Mouse (Mus musculus) ES-E14 (cell line): ENCODE data around the gene Ces1h. TPM values are rescaled to one million over a fixed set of nuclear protein-coding genes. Genes with fewer than 3 reads are reported as not detected.

Source experiments
- DNase-seq: peaks from one replicate; pipeline ENCODE4 v3.0.0-alpha.2; 2013; ENCODE audit warnings: low read depth, low spot score
- H3K27ac ChIP-seq: 2 replicates; pipeline ENCODE4 v1.5.1; 2012; ENCODE audit warnings: low read depth, mild to moderate bottlenecking, low read length, moderate library complexity, mixed read lengths; ENCODE audit not compliant: poor library complexity, insufficient read depth, severe bottlenecking
- H3K36me3 ChIP-seq: 2 replicates; pipeline ENCODE4 v1.6.1; 2012; ENCODE audit warnings: mild to moderate bottlenecking, low read length, moderate library complexity, mixed read lengths; ENCODE audit not compliant: control insufficient read depth, poor library complexity, insufficient read depth, severe bottlenecking
- H3K4me1 ChIP-seq, 2 experiments: fragments of 150-350 bp in 1 of 2; sonication (generic) in 1 of 2; 2 replicates each; pipeline ENCODE4 v1.6.1; 2012; ENCODE audit warnings: low read length in 2 of 2, mild to moderate bottlenecking in 1 of 2, mixed read lengths in 1 of 2; ENCODE audit not compliant: control insufficient read depth in 2 of 2, insufficient read depth in 2 of 2, poor library complexity in 1 of 2
- H3K4me3 ChIP-seq, 2 experiments: fragments of 150-350 bp in 1 of 2; sonication (generic) in 1 of 2; 2 replicates each; pipeline ENCODE4 v1.5.1; 2012; ENCODE audit warnings: low read length in 2 of 2, low read depth in 1 of 2, mild to moderate bottlenecking in 1 of 2, mixed read lengths in 1 of 2; ENCODE audit not compliant: insufficient read depth in 1 of 2, poor library complexity in 1 of 2, severe bottlenecking in 1 of 2
- H3K9ac ChIP-seq: 2 replicates; pipeline ENCODE4 v1.6.1; 2012; ENCODE audit warnings: low read depth, mild to moderate bottlenecking, low read length, mixed read lengths; ENCODE audit not compliant: poor library complexity, insufficient read depth, severe bottlenecking
- H3K9me3 ChIP-seq: fragments of 150-350 bp; sonication (generic); 2 replicates; pipeline ENCODE4 v1.6.1; 2012; ENCODE audit warnings: low read depth, mild to moderate bottlenecking, low read length; ENCODE audit not compliant: control insufficient read depth, insufficient read depth
- CHD2 ChIP-seq: IDR thresholded peaks from 2 replicates; pipeline ENCODE4 v1.6.1; 2014; ENCODE audit warnings: mild to moderate bottlenecking, low read depth, low read length, inconsistent platforms
- HCFC1 ChIP-seq: IDR thresholded peaks from 2 replicates; pipeline ENCODE4 v1.6.1; 2012; ENCODE audit warnings: low read length, inconsistent platforms, borderline replicate concordance; ENCODE audit not compliant: insufficient read depth
- MAFK ChIP-seq: IDR thresholded peaks from 2 replicates; pipeline ENCODE4 v1.6.1; 2014; ENCODE audit warnings: mild to moderate bottlenecking, low read depth, low read length, inconsistent platforms; ENCODE audit not compliant: insufficient read depth
- ZC3H11A ChIP-seq: IDR thresholded peaks from 2 replicates; pipeline ENCODE4 v1.6.1; 2012; ENCODE audit warnings: low read depth, mild to moderate bottlenecking, inconsistent platforms, low read length, borderline replicate concordance
- ZNF384 ChIP-seq: IDR thresholded peaks from 2 replicates; pipeline ENCODE4 v1.6.1; 2012; ENCODE audit warnings: low read depth, low read length, inconsistent platforms
- in situ Hi-C, 2 experiments: fragments of 600-800 bp; cut with MboI; formaldehyde crosslinking; loops; one replicate each; pipeline ENCODE4 v1.15.1; 2025; ENCODE audit warnings: low sequenced_read_pairs in 2 of 2, inconsistent platforms in 1 of 2; ENCODE audit not compliant: unreplicated experiment in 2 of 2
- total RNA-seq: library from RNA; depleted of rRNA; stranded (reverse); fragments of 300-350 nt; gene quantifications from 2 replicates; pipeline ENCODE4 v1.2.3, GENCODE M21; 2012

The Ces1h gene
- total RNA-seq, 1 experiment, result not detected

GRCm38 (mm10) chr8:93337207-93337606 is 42.3 kb downstream of the Ces1h start, which contains the start of gene Ces1g:
TSS of gene Ces1g (minus strand) at chr8:93337308.
- TF ChIP-seq HCFC1 (no peak), ZNF384 (no peak), ZC3H11A (no peak), MAFK (no peak)
- Histone ChIP-seq H3K4me1 (no peaks in the 10 kb centered on the region), H3K4me3 (no peak within 1 kb of the TSS), H3K27ac (no peak within 1 kb of the TSS), H3K36me3 (no peaks in the 10 kb centered on the region), H3K9ac (no peak within 1 kb of the TSS), H3K9me3 (no peaks in the 10 kb centered on the region)
- DNase-seq, result no peak
- in situ Hi-C loops, result no loop called here

DNA sequence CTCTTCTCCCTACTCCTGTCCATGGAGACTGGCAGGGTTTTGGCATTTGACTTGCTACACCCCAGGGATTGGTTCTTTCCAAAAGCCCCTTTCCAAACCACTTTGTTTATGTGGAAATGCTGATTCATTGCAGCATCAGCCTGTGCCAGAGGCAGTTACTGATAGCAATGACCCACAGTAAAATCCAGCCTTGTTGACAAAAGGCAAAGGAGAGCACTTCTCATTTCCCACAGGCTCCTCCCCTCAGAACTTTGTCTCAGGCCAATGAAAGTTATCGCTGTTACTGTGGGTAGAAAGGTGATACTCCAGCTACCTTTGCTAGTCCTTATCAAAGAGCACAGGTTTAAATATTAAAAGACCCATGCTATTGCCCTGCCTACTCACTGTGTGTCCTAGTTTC is 46.8 kb downstream of the Ces1h start:
- no peak for TF ChIP-seq ZC3H11A
- TF ChIP-seq MAFK, result no peak
- TF ChIP-seq HCFC1, result no peak
- TF ChIP-seq ZNF384, result no peak
- TF ChIP-seq CHD2, result no peak
- in situ Hi-C loops, result no loop called here
- Histone ChIP-seq H3K27ac (no peak overlapping the region), H3K9me3 (no peaks in the 10 kb centered on the region), H3K36me3 (no peaks in the 10 kb centered on the region), H3K4me1 (no peaks in the 10 kb centered on the region), H3K9ac (no peak overlapping the region), H3K4me3 (no peak overlapping the region)
- DNase-seq, result no peak

- no peaks in the 10 kb centered on the region for H3K4me1 ChIP-seq
- in situ Hi-C loops, result no loop called here
- no peaks in the 10 kb centered on the region for H3K36me3 ChIP-seq
- H3K9ac ChIP-seq, result no peak overlapping the region
- H3K4me3 ChIP-seq, result no peak overlapping the region
- H3K9me3 ChIP-seq, result no peaks in the 10 kb centered on the region
- DNase-seq, result no peak
- no peak overlapping the region for H3K27ac ChIP-seq
- TF ChIP-seq ZNF384 (no peak), HCFC1 (no peak), CHD2 (no peak), MAFK (no peak), ZC3H11A (no peak)
Observed at GRCm38 (mm10) chr8:93331151-93331550, 48.4 kb downstream of the Ces1h start.

GRCm38 (mm10) chr8:93325123-93325522 is 54.4 kb downstream of the Ces1h start:
- Histone ChIP-seq H3K27ac (no peak overlapping the region), H3K4me1 (no peaks in the 10 kb centered on the region), H3K9me3 (no peaks in the 10 kb centered on the region), H3K36me3 (no peaks in the 10 kb centered on the region), H3K9ac (no peak overlapping the region), H3K4me3 (no peak overlapping the region)
- in situ Hi-C loops, result no loop called here
- DNase-seq, result no peak
- no peak for TF ChIP-seq ZNF384
- no peak for TF ChIP-seq HCFC1
- TF ChIP-seq CHD2, result no peak
- TF ChIP-seq ZC3H11A, result no peak
- TF ChIP-seq MAFK, result no peak

DNA sequence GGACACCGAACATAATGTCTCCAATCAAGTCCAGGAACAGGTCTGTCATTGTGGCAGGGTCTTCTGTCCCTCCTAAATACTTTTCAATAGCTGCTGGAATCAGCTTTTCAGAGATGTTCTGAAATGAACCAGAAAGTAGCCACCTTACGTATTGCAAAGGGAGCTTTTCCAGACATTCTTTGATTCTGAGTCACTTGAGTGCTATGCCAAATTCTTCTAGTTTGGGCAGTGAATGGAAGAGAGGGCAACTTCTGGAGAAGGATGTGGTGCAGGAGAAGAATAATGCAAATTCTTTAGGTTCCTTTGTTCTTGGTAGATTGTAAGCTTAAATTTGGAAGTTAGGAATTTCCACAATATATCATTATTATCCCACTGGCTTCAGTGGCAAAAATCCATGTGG is 62.5 kb downstream of the Ces1h start:
- Histone ChIP-seq H3K4me3 (no peak overlapping the region), H3K4me1 (no peaks in the 10 kb centered on the region), H3K36me3 (no peaks in the 10 kb centered on the region), H3K27ac (no peak overlapping the region), H3K9me3 (no peaks in the 10 kb centered on the region), H3K9ac (no peak overlapping the region)
- in situ Hi-C loops, result no loop called here
- no peak for TF ChIP-seq HCFC1
- TF ChIP-seq MAFK, result no peak
- no peak for TF ChIP-seq ZNF384
- no peak for TF ChIP-seq CHD2
- no peak for TF ChIP-seq ZC3H11A
- DNase-seq, result no peak
